Mouse (Mus musculus): ENCODE measurements around the gene 1700016K19Rik.

Gene 1700016K19Rik

GRCm38 (mm10) chr11:76033836-76034235 lies 34.1 kb downstream of the 1700016K19Rik start:
- DNase-seq (ENCODE audit: low read depth, low spot score) = no peak

GRCm38 (mm10) chr11:76035182-76035581 lies 35.5 kb downstream of the 1700016K19Rik start:
- no peak for DNase-seq (ENCODE audit: low read depth, low spot score)

GRCm38 (mm10) chr11:76037581-76038294 lies 38.0 kb downstream of the 1700016K19Rik start:
- DNase-seq (ENCODE audit: low read depth, low spot score) = no peak

- no peak for DNase-seq (ENCODE audit: low read depth, low spot score)
Observed at GRCm38 (mm10) chr11:76039271-76040053, 39.8 kb downstream of the 1700016K19Rik start.

GRCm38 (mm10) chr11:76040106-76040505 lies 40.4 kb downstream of the 1700016K19Rik start:
- no peak for DNase-seq (ENCODE audit: low read depth, low spot score)

- no peak for DNase-seq (ENCODE audit: low read depth, low spot score)
Observed at GRCm38 (mm10) chr11:76040761-76041376, 41.2 kb downstream of the 1700016K19Rik start.

GRCm38 (mm10) chr11:76042041-76042638 lies 42.4 kb downstream of the 1700016K19Rik start:
- no peak for DNase-seq (ENCODE audit: low read depth, low spot score)

- DNase-seq (ENCODE audit: low read depth, low spot score) = no peak
Observed at GRCm38 (mm10) chr11:76042882-76043281, 43.2 kb downstream of the 1700016K19Rik start.

GRCm38 (mm10) chr11:76044468-76044867 lies 44.8 kb downstream of the 1700016K19Rik start:
- no peak for DNase-seq (ENCODE audit: low read depth, low spot score)

GRCm38 (mm10) chr11:76045367-76045766 lies 45.7 kb downstream of the 1700016K19Rik start:
- DNase-seq (ENCODE audit: low read depth, low spot score) = no peak

- no peak for DNase-seq (ENCODE audit: low read depth, low spot score)
Observed at GRCm38 (mm10) chr11:76050509-76050908, 50.8 kb downstream of the 1700016K19Rik start.

GRCm38 (mm10) chr11:76050967-76051512 lies 51.3 kb downstream of the 1700016K19Rik start:
- DNase-seq (ENCODE audit: low read depth, low spot score) = no peak

GRCm38 (mm10) chr11:76052496-76052895 lies 52.8 kb downstream of the 1700016K19Rik start:
- no peak for DNase-seq (ENCODE audit: low read depth, low spot score)

Data from retina, postnatal 7 days (tissue).